Mouse (Mus musculus): Measurements from ENCODE around the gene Serpina3a.
A peak's percentile ranks its signal among the peaks of the same experiment; 100 is the strongest.
"Not testable (repeated sequence)": the region's sequence is repeated elsewhere in the genome, so short reads cannot be mapped to it uniquely, and the experiment has no call there.

The Serpina3a gene

GRCm38 (mm10) chr12:104112333-104112732 is at the start of gene Serpina3a:
TSS of gene Serpina3a (plus strand) at chr12:104112724.
- not testable (repeated sequence) for DNase-seq (ENCODE audit: low read depth)

DNA sequence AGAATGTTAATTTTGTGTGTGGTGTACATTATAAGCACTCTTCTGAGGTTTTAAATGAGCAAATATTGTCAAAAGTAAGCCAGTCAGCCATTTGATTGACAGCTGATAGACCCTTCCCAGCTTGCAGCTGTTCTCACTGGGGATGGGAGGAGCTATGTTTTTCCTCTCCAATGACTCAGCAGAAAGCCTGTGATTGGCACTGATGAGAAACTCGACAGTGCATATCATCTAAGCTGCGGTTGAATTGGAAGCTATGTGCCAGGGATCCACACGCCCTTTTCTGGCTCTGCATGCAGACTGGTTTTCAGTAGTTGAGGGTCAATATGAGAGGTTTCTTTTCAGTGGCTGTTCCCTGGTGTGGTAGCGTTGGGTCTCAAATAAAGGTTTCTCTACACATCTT is 48.0 kb upstream of the Serpina3a start:
- DNase-seq (ENCODE audit: low read depth), result no peak

- no peak for DNase-seq (ENCODE audit: low read depth)
Observed at GRCm38 (mm10) chr12:104064996-104065395, 47.5 kb upstream of the Serpina3a start.

- DNase-seq (ENCODE audit: low read depth), result peak; percentile 53
Observed at GRCm38 (mm10) chr12:104066241-104066640, 46.3 kb upstream of the Serpina3a start.

GRCm38 (mm10) chr12:104067549-104067948 is 45.0 kb upstream of the Serpina3a start:
- DNase-seq (ENCODE audit: low read depth), result no peak

GRCm38 (mm10) chr12:104069620-104070019 is 42.9 kb upstream of the Serpina3a start:
- peak; percentile 45 for DNase-seq (ENCODE audit: low read depth)

- no peak for DNase-seq (ENCODE audit: low read depth)
Observed at GRCm38 (mm10) chr12:104071708-104072107, 40.8 kb upstream of the Serpina3a start.

DNA sequence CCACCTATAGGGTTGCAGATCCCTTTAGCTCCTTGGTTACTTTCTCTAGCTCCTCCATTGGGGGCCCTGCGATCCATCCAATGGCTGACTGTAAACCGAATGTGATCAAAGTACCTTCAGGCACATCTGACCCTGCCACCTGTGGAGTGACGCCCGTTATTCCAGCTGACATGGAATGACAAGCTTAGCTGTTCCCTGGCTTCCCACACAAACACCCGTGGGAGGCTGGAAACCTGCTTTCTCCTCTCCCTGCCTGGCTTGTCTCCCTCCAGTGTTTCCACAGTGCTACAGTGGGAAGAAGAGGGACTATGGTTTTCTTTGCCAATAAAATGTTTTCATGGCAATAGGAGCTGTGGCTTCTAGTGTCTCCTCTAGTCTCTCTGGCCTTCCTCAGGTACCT is 40.2 kb upstream of the Serpina3a start:
- DNase-seq (ENCODE audit: low read depth), result no peak

DNA sequence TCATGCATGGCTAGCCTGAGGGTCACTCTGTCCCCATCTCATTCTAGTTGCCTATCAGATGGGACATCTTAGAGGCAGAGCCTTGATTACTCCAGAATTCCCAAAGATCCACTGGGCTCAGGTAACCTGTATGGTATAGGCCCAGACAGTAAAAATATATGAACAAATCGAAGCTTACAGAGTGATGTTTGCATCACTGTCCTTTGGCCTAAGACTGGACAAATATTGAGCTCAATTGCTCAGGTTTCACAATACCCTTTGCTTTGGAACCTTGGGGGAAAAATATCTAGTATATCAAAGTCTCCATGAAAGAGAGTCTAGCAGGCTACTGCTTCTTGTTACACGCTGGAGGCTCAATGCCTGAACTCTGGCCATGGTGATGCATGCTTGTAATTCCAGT is 22.4 kb upstream of the Serpina3a start:
- no peak for DNase-seq (ENCODE audit: low read depth)

DNA sequence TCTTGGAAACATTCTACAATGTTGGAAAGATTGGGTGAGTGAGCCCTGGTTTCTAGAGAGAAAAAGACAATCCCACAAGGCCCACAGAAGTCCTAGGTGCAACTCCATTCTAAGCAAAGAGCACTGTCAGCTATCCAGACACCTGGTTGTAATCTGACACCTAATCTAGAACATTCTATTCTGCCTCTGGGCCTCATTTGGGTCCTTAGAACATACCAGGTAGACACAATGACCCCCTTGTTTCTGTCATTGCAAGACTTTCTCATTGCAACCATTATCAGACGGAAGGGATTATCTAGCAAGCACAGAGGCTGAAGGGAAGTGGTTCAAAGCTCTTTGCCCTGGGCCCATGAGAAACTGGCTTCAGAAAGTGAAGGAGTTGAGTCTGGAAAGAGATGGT is 21.2 kb upstream of the Serpina3a start:
- DNase-seq (ENCODE audit: low read depth), result no peak

DNA sequence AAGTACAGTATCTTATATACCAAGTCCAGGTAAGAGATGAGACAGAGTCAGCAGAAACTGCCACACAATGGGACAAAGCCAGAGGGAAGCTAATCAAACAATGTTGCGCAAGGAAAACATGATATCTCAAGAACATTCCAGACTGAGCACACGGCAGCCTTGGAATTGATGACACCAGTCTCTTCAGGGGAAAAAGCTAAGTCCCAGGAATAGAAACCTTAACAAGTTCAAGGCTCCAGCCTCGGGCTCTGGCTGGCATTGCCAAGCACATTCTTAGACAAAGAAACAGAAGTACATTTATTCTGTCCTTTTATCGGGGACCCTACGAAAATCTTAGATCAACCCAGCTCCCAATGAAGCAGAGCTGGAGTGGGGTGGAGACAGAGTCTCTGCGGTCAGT is 11.8 kb upstream of the Serpina3a start, which contains the start of gene Serpina5:
Serpina5 (plus strand) TSS at position 346 of the 400 bp plus-strand sequence.
- DNase-seq (ENCODE audit: low read depth), result no peak

- DNase-seq (ENCODE audit: low read depth), result no peak
Observed at GRCm38 (mm10) chr12:104105847-104106246, 6.7 kb upstream of the Serpina3a start.

DNA sequence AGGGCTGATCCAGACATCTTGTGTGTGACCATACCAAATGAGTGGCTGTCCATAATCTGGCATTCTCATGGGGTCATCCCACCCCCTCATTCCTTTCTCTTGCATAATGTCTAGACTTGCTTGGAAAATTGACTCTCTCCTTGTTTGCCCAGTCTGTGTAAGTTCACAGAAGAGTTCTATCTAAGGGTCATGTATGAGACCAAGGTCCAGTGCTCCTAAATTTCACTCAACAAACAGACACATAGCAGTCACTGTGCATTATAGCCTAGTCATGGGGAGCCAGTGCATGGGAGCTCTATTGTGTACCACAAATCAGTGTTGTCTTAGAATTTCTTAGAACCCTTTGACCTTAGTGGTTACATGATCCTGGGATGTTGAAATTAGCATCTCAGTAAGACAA is 5.6 kb upstream of the Serpina3a start:
- no peak for DNase-seq (ENCODE audit: low read depth)

DNA sequence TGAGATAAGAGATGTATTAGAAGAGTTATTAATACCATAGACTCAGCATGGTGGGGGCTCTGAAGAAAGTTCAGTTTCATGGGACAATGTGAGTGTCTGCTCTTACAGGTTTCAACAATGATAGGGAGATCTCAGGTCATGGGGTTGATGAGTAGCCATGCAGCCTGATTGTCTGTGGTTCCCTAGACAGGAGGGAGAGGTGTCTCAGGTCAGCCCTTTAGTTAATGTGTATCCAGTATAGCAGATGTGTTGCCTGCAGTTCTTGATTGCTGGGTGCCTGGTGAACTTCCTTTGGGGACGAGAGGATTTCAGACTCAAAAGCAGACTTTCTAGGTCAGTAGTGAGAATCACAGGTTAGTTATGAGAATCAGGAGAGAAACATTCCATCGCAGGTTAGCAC is 4.0 kb upstream of the Serpina3a start:
- DNase-seq (ENCODE audit: low read depth), result no peak

DNA sequence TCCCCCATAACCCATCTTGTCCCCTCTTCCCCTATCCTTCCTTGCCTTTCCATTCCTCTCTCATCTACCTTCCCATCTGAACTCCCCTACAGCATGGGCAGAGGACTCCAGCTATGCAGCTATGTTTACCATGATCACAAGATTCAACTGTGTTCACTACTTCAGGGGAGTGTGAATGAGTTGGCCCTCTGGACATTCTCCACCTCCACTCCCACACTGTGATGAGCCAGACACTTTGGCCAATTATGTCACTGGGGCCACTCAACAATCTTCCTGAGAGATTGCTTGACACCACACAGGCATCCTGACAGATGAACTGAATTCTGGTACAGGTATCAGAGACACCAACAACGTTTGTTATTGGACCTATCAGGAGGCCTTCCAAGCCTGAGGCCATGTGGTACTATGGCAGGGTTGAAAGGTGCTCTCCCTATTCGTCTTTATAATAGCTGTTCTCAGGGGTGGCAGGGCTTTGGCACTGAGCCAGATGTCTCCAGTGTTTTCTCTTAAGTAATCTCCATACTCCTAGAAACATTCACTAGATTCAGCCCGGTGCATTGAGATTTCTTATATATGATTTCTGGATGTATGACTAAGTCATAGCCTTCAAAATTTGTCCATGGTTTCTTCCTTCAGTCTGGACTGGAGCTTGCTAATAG is 2.5 kb downstream of the Serpina3a start:
- no peak for DNase-seq (ENCODE audit: low read depth)

DNA sequence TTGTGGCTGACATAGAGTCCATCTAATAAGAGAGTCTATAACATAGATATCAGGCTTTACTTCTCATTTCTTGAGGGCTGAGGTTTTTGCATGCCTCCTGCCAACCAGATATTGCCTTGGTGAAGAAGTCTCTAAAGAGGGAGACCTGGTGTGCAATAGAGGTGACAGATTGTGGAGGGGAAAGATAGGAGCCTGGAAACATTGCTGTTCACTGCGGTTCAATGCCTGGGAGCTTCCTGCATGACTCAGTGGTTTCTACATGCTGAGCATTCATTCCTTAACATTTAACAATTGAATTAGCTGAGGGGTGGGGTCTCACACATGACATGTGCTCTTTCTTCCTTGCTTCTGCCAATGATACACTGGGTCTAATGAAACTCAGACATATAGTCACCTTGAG is 10.6 kb downstream of the Serpina3a start:
- DNase-seq (ENCODE audit: low read depth), result no peak

- no peak for DNase-seq (ENCODE audit: low read depth)
Observed at GRCm38 (mm10) chr12:104123996-104124395, 11.5 kb downstream of the Serpina3a start.

- DNase-seq (ENCODE audit: low read depth), result no peak
Observed at GRCm38 (mm10) chr12:104125021-104125560, 12.6 kb downstream of the Serpina3a start.

DNA sequence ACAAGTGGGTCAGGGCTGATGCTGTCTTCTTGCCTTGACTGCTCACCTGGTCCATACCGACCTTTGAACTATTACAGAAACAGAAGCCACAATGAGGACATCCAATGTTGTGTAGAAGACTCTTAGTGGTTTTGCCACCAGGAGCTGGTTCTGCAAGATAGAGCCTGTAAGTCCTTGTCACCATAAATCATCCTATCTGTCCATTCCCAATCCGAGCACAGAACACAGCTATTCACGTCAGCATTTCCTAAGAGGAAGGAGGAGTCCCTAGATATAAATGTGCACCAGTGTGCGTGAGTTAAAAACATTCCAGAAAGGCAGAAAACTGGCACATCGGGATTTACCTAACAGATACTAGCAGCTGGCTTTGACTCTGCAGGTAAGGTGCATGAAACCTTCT is 15.2 kb downstream of the Serpina3a start, which contains the start of gene Serpina3b:
Serpina3b (plus strand) TSS at position 301 of the 400 bp plus-strand sequence.
- no peak for DNase-seq (ENCODE audit: low read depth)

DNA sequence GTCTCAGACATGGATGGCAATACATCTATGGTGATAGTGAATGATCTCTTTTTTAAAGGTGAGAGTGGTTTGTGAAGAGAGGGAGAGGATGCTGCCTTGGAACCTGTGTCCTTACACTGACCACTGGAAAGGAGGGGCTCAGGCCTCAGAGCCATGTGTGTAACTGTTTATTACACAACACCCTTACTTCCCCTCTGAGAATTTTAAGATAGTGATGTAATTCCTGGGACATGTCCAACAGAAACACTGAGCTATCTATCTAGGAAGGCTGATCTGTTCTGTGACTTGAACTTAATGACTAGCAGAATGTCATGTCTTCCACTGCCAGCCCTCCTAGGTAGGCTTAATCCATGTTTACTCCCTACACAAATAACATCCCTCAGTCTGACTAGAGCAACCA is 18.5 kb downstream of the Serpina3a start:
- no peak for DNase-seq (ENCODE audit: low read depth)

- DNase-seq (ENCODE audit: low read depth), result no peak
Observed at GRCm38 (mm10) chr12:104138216-104138615, 25.7 kb downstream of the Serpina3a start.

DNA sequence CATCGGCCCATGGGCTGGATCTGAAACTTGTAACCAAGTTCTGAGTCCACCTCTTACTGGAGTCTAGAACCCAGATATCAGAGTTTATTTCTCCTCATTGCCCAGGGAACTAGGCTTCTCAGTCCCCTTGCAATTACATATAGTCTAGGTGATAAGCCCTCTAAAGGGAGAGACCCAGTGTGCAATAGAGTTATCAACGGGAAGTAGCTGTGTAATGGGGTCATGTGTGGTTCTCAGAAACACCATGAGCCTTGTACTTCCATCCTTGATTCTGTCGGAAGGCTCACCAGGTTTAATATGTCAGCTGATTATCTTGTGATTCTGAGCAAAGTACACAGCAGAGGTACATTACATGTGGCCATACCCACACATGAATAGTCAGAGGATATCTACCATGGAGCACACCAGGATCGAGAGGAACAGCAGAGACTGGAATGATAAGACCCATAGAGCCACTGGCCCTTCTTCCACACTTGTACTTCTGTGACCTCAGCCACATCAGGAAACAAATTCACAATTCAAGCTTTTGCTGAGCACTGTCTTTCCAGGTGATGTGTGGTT is 28.1 kb downstream of the Serpina3a start:
- no peak for DNase-seq (ENCODE audit: low read depth)

DNA sequence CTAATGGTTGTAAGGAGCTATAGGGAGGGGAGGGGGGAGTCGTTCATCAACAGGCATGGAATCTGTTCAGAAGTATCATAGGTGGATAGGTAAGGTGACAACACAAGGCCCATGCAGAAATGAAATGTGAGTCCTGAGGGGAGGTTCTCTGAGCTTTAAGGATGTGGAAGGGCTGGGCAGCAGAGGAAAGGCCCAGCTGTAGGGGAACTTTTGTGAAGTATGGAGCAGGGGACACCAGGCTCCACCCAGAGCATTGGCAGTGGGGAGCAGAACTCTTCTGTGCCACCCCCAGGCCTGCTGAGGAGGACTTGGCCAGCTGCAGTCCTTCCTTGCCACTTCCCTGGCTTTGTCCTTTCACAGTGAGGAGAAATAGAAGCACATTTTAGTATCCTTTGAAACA is 29.0 kb downstream of the Serpina3a start:
- DNase-seq (ENCODE audit: low read depth), result no peak

DNA sequence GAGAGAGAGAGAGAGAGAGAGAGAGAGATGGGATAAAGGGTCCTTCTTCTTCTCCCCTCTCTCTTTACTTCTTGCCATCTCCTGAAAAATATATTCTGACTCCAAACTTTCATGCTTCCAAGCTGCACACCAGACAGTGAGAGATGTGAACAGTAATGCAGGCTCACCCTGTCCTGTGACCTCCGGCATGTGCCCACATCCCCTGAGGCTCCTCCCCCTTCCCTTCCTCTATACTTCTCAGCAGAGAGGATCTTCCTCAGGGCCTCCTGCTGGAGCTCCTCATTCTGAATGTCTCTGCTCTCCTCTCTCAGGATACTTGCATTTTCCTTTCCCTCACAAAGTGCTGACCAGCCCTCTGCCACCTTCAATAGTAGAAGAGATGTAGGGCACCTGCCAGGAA is 29.9 kb downstream of the Serpina3a start:
- no peak for DNase-seq (ENCODE audit: low read depth)

All from c-Kit-positive CD71-negative TER-119-negative erythroid progenitor cells, embryonic 14.5 days (primary cell).